Mouse (Mus musculus): ENCODE results near the gene Chn2. TPM values are rescaled to one million over a fixed set of nuclear protein-coding genes. Genes with fewer than 3 reads are reported as not detected.

Gene Chn2
- polyA plus RNA-seq, 1 experiment from 2014 or later: 9.4 TPM

GRCm38 (mm10) chr6:54284167-54284711 is 244.9 kb downstream of the Chn2 start:
- H3K36me3 ChIP-seq (ENCODE audit: control insufficient read depth, insufficient read depth, low read length): no peaks in the 10 kb centered on the region
- no peak overlapping the region for H3K9ac ChIP-seq (ENCODE audit: low read length)
- no peaks in the 10 kb centered on the region for H3K27me3 ChIP-seq (ENCODE audit: control insufficient read depth, insufficient read depth, low read depth, low read length)
- H3K4me1 ChIP-seq (replicated peaks; ENCODE audit: control insufficient read depth, insufficient read depth, low read length): peaks cover 10% of the 10 kb centered on the region
- no peaks in the 10 kb centered on the region for H3K9me3 ChIP-seq (ENCODE audit: control insufficient read depth, low read length)
- no peak overlapping the region for H3K4me3 ChIP-seq (ENCODE audit: low read length)
- no peak for ATAC-seq (ENCODE audit: low read depth)
- H3K4me2 ChIP-seq (ENCODE audit: low read depth, low read length): no peak overlapping the region
- no peak overlapping the region for H3K27ac ChIP-seq (ENCODE audit: low read length)
- 69% methylated on average over 12 of the region's 12 CpGs for WGBS

- no peaks in the 10 kb centered on the region for H3K27me3 ChIP-seq (ENCODE audit: control insufficient read depth, insufficient read depth, low read depth, low read length)
- H3K27ac ChIP-seq (ENCODE audit: low read length): no peak overlapping the region
- peaks cover 7% of the 10 kb centered on the region for H3K4me1 ChIP-seq (replicated peaks; ENCODE audit: control insufficient read depth, insufficient read depth, low read length)
- WGBS: 75% methylated on average over 5 of the region's 5 CpGs
- H3K9me3 ChIP-seq (ENCODE audit: control insufficient read depth, low read length): no peaks in the 10 kb centered on the region
- no peaks in the 10 kb centered on the region for H3K36me3 ChIP-seq (ENCODE audit: control insufficient read depth, insufficient read depth, low read length)
- no peak overlapping the region for H3K4me3 ChIP-seq (ENCODE audit: low read length)
- ATAC-seq (ENCODE audit: low read depth): no peak
- H3K9ac ChIP-seq (ENCODE audit: low read length): no peak overlapping the region
- no peak overlapping the region for H3K4me2 ChIP-seq (ENCODE audit: low read depth, low read length)
These were observed 247.5 kb downstream of the Chn2 start for GRCm38 (mm10) chr6:54286813-54287212.

- H3K27me3 ChIP-seq (ENCODE audit: control insufficient read depth, insufficient read depth, low read depth, low read length): no peaks in the 10 kb centered on the region
- no peak overlapping the region for H3K4me2 ChIP-seq (ENCODE audit: low read depth, low read length)
- peaks cover 7% of the 10 kb centered on the region for H3K4me1 ChIP-seq (replicated peaks; ENCODE audit: control insufficient read depth, insufficient read depth, low read length)
- H3K9me3 ChIP-seq (ENCODE audit: control insufficient read depth, low read length): no peaks in the 10 kb centered on the region
- no peak overlapping the region for H3K27ac ChIP-seq (ENCODE audit: low read length)
- H3K36me3 ChIP-seq (ENCODE audit: control insufficient read depth, insufficient read depth, low read length): no peaks in the 10 kb centered on the region
- no peak overlapping the region for H3K9ac ChIP-seq (ENCODE audit: low read length)
- 43% methylated on average over 10 of the region's 10 CpGs for WGBS
- no peak for ATAC-seq (ENCODE audit: low read depth)
- no peak overlapping the region for H3K4me3 ChIP-seq (ENCODE audit: low read length)
These were observed 250.6 kb downstream of the Chn2 start for GRCm38 (mm10) chr6:54289774-54290500.

- H3K36me3 ChIP-seq (ENCODE audit: control insufficient read depth, insufficient read depth, low read length): peaks cover 2% of the 10 kb centered on the region; the same call in 1 of the 2 replicates
- 76% methylated on average over 2 of the region's 2 CpGs for WGBS
- no peaks in the 10 kb centered on the region; the same call in 1 of the 2 replicates for H3K4me1 ChIP-seq (replicated peaks; ENCODE audit: control insufficient read depth, insufficient read depth, low read length)
- H3K9me3 ChIP-seq (ENCODE audit: control insufficient read depth, low read length): no peaks in the 10 kb centered on the region
- H3K27me3 ChIP-seq (ENCODE audit: control insufficient read depth, insufficient read depth, low read depth, low read length): no peaks in the 10 kb centered on the region
- no peak for ATAC-seq (ENCODE audit: low read depth)
- no peak overlapping the region for H3K27ac ChIP-seq (ENCODE audit: low read length)
- no peak overlapping the region for H3K4me2 ChIP-seq (ENCODE audit: low read depth, low read length)
- H3K9ac ChIP-seq (ENCODE audit: low read length): no peak overlapping the region
- H3K4me3 ChIP-seq (ENCODE audit: low read length): no peak overlapping the region
These were observed 257.9 kb downstream of the Chn2 start for GRCm38 (mm10) chr6:54297231-54297630.

GRCm38 (mm10) chr6:54299417-54299816 is 260.1 kb downstream of the Chn2 start:
- H3K9ac ChIP-seq (ENCODE audit: low read length): no peak overlapping the region
- 49% methylated on average over 2 of the region's 2 CpGs for WGBS
- peak overlapping the region; percentile 17; the same call in 1 of the 2 replicates for H3K27ac ChIP-seq (ENCODE audit: low read length)
- peaks cover 2% of the 10 kb centered on the region; the same call in 1 of the 2 replicates for H3K36me3 ChIP-seq (ENCODE audit: control insufficient read depth, insufficient read depth, low read length)
- H3K4me1 ChIP-seq (replicated peaks; ENCODE audit: control insufficient read depth, insufficient read depth, low read length): no peaks in the 10 kb centered on the region; the same call in 1 of the 2 replicates
- H3K9me3 ChIP-seq (ENCODE audit: control insufficient read depth, low read length): no peaks in the 10 kb centered on the region
- no peak overlapping the region for H3K4me3 ChIP-seq (ENCODE audit: low read length)
- peak; percentile 60; the same call in 1 of the 2 replicates for ATAC-seq (ENCODE audit: low read depth)
- no peaks in the 10 kb centered on the region for H3K27me3 ChIP-seq (ENCODE audit: control insufficient read depth, insufficient read depth, low read depth, low read length)
- H3K4me2 ChIP-seq (ENCODE audit: low read depth, low read length): no peak overlapping the region

GRCm38 (mm10) chr6:54305777-54306176 is 266.4 kb downstream of the Chn2 start:
- Histone ChIP-seq H3K4me2 (ENCODE audit: low read depth, low read length) (no peak overlapping the region), H3K4me1 (replicated peaks; ENCODE audit: control insufficient read depth, insufficient read depth, low read length) (no peaks in the 10 kb centered on the region), H3K9me3 (ENCODE audit: control insufficient read depth, low read length) (no peaks in the 10 kb centered on the region), H3K27ac (ENCODE audit: low read length) (no peak overlapping the region), H3K9ac (ENCODE audit: low read length) (no peak overlapping the region), H3K4me3 (ENCODE audit: low read length) (no peak overlapping the region), H3K27me3 (ENCODE audit: control insufficient read depth, insufficient read depth, low read depth, low read length) (no peaks in the 10 kb centered on the region), H3K36me3 (ENCODE audit: control insufficient read depth, insufficient read depth, low read length) (no peaks in the 10 kb centered on the region)
- WGBS: 71% methylated on average over 1 of the region's 1 CpGs
- ATAC-seq (ENCODE audit: low read depth): no peak

GRCm38 (mm10) chr6:54313071-54313470 is 273.7 kb downstream of the Chn2 start:
- no peaks in the 10 kb centered on the region for H3K36me3 ChIP-seq (ENCODE audit: control insufficient read depth, insufficient read depth, low read length)
- no peaks in the 10 kb centered on the region for H3K9me3 ChIP-seq (ENCODE audit: control insufficient read depth, low read length)
- no peak overlapping the region for H3K4me3 ChIP-seq (ENCODE audit: low read length)
- no peak for ATAC-seq (ENCODE audit: low read depth)
- H3K9ac ChIP-seq (ENCODE audit: low read length): no peak overlapping the region
- no peaks in the 10 kb centered on the region for H3K27me3 ChIP-seq (ENCODE audit: control insufficient read depth, insufficient read depth, low read depth, low read length)
- no peaks in the 10 kb centered on the region for H3K4me1 ChIP-seq (replicated peaks; ENCODE audit: control insufficient read depth, insufficient read depth, low read length)
- 83% methylated on average over 2 of the region's 2 CpGs for WGBS
- no peak overlapping the region for H3K27ac ChIP-seq (ENCODE audit: low read length)
- no peak overlapping the region for H3K4me2 ChIP-seq (ENCODE audit: low read depth, low read length)

- no peak overlapping the region for H3K4me3 ChIP-seq (ENCODE audit: low read length)
- no peaks in the 10 kb centered on the region for H3K9me3 ChIP-seq (ENCODE audit: control insufficient read depth, low read length)
- no peaks in the 10 kb centered on the region for H3K36me3 ChIP-seq (ENCODE audit: control insufficient read depth, insufficient read depth, low read length)
- no peak for ATAC-seq (ENCODE audit: low read depth)
- H3K9ac ChIP-seq (ENCODE audit: low read length): no peak overlapping the region
- H3K27ac ChIP-seq (ENCODE audit: low read length): no peak overlapping the region
- H3K4me2 ChIP-seq (ENCODE audit: low read depth, low read length): no peak overlapping the region
- 81% methylated on average over 9 of the region's 9 CpGs for WGBS
- no peaks in the 10 kb centered on the region; the same call in 1 of the 2 replicates for H3K27me3 ChIP-seq (ENCODE audit: control insufficient read depth, insufficient read depth, low read depth, low read length)
- no peaks in the 10 kb centered on the region for H3K4me1 ChIP-seq (replicated peaks; ENCODE audit: control insufficient read depth, insufficient read depth, low read length)
These were observed 279.3 kb downstream of the Chn2 start for GRCm38 (mm10) chr6:54318618-54319017.

GRCm38 (mm10) chr6:54319198-54319597 is 279.8 kb downstream of the Chn2 start:
- WGBS: 79% methylated on average over 3 of the region's 3 CpGs
- no peak for ATAC-seq (ENCODE audit: low read depth)
- Histone ChIP-seq H3K27me3 (ENCODE audit: control insufficient read depth, insufficient read depth, low read depth, low read length) (no peaks in the 10 kb centered on the region; the same call in 1 of the 2 replicates), H3K4me3 (ENCODE audit: low read length) (no peak overlapping the region), H3K9ac (ENCODE audit: low read length) (no peak overlapping the region), H3K9me3 (ENCODE audit: control insufficient read depth, low read length) (no peaks in the 10 kb centered on the region), H3K4me2 (ENCODE audit: low read depth, low read length) (no peak overlapping the region), H3K4me1 (replicated peaks; ENCODE audit: control insufficient read depth, insufficient read depth, low read length) (no peaks in the 10 kb centered on the region), H3K27ac (ENCODE audit: low read length) (no peak overlapping the region), H3K36me3 (ENCODE audit: control insufficient read depth, insufficient read depth, low read length) (no peaks in the 10 kb centered on the region)
